Mouse (Mus musculus) limb, embryonic 13.5 days (tissue): ENCODE data around the gene 4930524B15Rik. TPM values are rescaled to one million over a fixed set of nuclear protein-coding genes. Genes with fewer than 3 reads are reported as not detected.
"Not testable (repeated sequence)": the region's sequence is repeated elsewhere in the genome, so short reads cannot be mapped to it uniquely, and the experiment has no call there.

ENCODE experiments used
- ATAC-seq: fragments of 200-750 bp; cut with Nextera tagmentation; 2 replicates; pipeline ENCODE4 v1.8.0; 2017; ENCODE audit warnings: low read depth, moderate number of reproducible peaks, moderate TSS enrichment; ENCODE audit not compliant: low FRiP score
- H3K27ac ChIP-seq: fragments of 300-500 bp; sonication (generic); 2 replicates; pipeline ENCODE4 v1.5.1; 2015; ENCODE audit warnings: inconsistent platforms, mild to moderate bottlenecking, moderate library complexity
- H3K27me3 ChIP-seq: fragments of 300-500 bp; sonication (generic); 2 replicates; pipeline ENCODE4 v1.6.1; 2015; ENCODE audit warnings: mild to moderate bottlenecking, inconsistent platforms
- H3K36me3 ChIP-seq: fragments of 300-500 bp; sonication (generic); 2 replicates; pipeline ENCODE4 v1.6.1; 2015; ENCODE audit warnings: inconsistent platforms, mild to moderate bottlenecking, moderate library complexity
- H3K4me1 ChIP-seq: fragments of 300-500 bp; sonication (generic); 2 replicates; pipeline ENCODE4 v1.6.1; 2015; ENCODE audit warnings: inconsistent platforms
- H3K4me2 ChIP-seq: fragments of 300-500 bp; sonication (generic); replicated peaks from 2 replicates; pipeline ENCODE4 v1.6.1; 2015; ENCODE audit warnings: inconsistent platforms, mild to moderate bottlenecking, moderate library complexity
- H3K4me3 ChIP-seq: fragments of 300-500 bp; sonication (generic); 2 replicates; pipeline ENCODE4 v1.5.1; 2015; ENCODE audit warnings: moderate library complexity, mild to moderate bottlenecking, inconsistent platforms
- H3K9ac ChIP-seq: fragments of 300-500 bp; sonication (generic); 2 replicates; pipeline ENCODE4 v1.6.1; 2015; ENCODE audit warnings: mild to moderate bottlenecking, inconsistent platforms
- H3K9me3 ChIP-seq: fragments of 300-500 bp; sonication (generic); 2 replicates; pipeline ENCODE4 v1.6.1; 2016; ENCODE audit warnings: inconsistent platforms
- WGBS: fragments of 180-500 bp; shearing (Covaris S2); methylation state at CpG from one replicate; pipeline ENCODE4 v1.1.7; 2015; 5-methylcytosine and 5-hydroxymethylcytosine counted together
- polyA plus RNA-seq: library from polyadenylated mRNA; unstranded; fragments of >200 nt; fragmentation: Nextera tagmentation; extraction: Ambion mirVana; gene quantifications from 2 replicates; pipeline ENCODE4 v1.2.1, GENCODE M21; 2015

Gene 4930524B15Rik
- polyA plus RNA-seq, 1 experiment from 2014 or later = 0.23 TPM

DNA sequence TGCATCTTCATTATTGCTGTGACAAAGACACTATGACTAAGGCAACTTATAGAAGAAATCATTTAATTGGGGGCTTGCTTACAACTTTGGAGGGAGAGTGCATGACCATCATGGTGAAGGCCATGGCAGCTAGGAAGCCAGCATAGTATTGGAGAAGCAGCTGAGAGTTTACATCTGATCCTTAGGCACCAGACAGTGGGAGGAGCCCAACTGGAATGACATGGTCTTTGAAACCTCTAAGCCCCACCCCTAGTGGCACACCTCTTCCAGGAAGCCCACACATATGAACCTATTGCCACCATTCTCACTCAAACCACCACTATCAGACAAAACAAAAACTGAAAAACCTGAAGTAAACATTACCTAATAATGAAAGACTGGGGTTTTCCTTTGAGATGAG lies 5.3 kb upstream of the 4930524B15Rik start:
- Histone ChIP-seq H3K9me3 (no peaks in the 10 kb centered on the region), H3K9ac (no peak overlapping the region), H3K4me1 (no peaks in the 10 kb centered on the region), H3K27ac (no peak overlapping the region), H3K4me2 (no peak overlapping the region), H3K36me3 (no peaks in the 10 kb centered on the region), H3K4me3 (no peak overlapping the region), H3K27me3 (no peaks in the 10 kb centered on the region)
- ATAC-seq = no peak

DNA sequence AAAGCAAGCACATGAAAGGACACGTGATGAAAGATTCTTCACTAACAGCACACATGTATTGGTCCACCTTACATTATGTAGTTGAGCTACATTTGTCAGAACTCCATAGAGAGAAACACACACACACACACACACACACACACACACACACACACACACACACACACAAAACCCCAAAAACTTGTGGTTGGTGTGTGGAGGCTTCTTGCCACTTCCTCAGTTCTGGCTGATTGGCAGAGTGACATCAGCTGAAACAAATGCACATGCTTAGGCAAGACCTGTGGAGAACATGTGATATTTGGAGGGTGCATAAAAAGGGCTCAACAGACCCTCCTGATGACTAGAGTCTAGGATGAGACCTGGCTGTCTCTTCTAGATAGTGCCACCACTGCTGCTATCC lies 1.4 kb upstream of the 4930524B15Rik start:
- Histone ChIP-seq H3K9me3 (no peaks in the 10 kb centered on the region), H3K4me2 (no peak overlapping the region), H3K27ac (no peak overlapping the region), H3K4me1 (0 out of 2 replicates have a peak, but pooled peaks cover 3% of the 10 kb centered on the region), H3K4me3 (no peak overlapping the region), H3K27me3 (no peaks in the 10 kb centered on the region), H3K9ac (no peak overlapping the region), H3K36me3 (no peaks in the 10 kb centered on the region)
- WGBS = 88% methylated on average over 1 of the region's 1 CpGs
- no peak for ATAC-seq

DNA sequence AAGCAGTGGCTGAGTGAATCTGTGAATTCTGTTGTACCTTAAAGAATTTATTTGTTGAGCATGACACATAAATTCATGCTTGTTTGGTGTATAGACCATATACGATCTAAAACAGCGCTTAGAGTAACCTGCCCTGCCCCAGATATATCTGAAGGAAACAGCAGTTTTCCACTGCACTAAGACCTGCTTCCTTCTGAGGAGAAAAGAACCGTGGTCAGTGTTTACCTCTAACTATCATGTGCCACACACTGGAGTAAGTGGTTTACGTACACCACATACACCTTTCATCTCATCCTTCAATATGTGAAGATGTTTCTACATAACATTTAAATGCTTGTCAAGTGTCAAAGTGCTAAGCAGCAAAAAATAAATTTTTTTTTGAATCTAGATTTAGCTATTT lies 8.7 kb downstream of the 4930524B15Rik start:
- WGBS = 82% methylated on average over 4 of the region's 4 CpGs
- H3K9ac ChIP-seq = no peak overlapping the region
- H3K27me3 ChIP-seq = no peaks in the 10 kb centered on the region
- no peaks in the 10 kb centered on the region for H3K36me3 ChIP-seq
- H3K27ac ChIP-seq = no peak overlapping the region
- no peaks in the 10 kb centered on the region for H3K4me1 ChIP-seq
- no peak overlapping the region for H3K4me3 ChIP-seq
- no peak overlapping the region for H3K4me2 ChIP-seq
- no peak for ATAC-seq
- no peaks in the 10 kb centered on the region for H3K9me3 ChIP-seq

DNA sequence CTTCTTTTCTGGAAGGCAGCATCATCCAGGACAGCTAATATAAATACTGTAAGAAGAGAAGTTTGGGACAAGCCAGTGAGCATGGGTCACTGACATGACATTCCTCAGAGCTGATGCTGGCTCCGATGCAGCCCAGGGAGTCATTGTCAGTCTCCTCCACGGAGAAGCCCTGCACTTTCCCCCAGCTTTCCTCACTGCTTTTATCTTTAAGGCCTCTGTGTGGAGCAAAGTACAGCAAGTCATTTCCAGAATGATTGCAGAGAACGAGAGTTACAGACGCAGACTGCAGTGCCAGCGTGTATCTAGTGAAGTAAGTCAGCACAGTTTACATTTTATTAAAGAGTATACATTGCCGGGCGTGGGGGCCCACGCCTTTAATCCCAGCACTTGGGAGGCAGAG lies 9.4 kb downstream of the 4930524B15Rik start:
- no peak overlapping the region for H3K4me2 ChIP-seq
- H3K9me3 ChIP-seq = no peaks in the 10 kb centered on the region
- no peak for ATAC-seq
- no peak overlapping the region for H3K27ac ChIP-seq
- no peak overlapping the region for H3K4me3 ChIP-seq
- 58% methylated on average over 8 of the region's 8 CpGs for WGBS
- H3K27me3 ChIP-seq = no peaks in the 10 kb centered on the region
- H3K9ac ChIP-seq = no peak overlapping the region
- no peaks in the 10 kb centered on the region for H3K4me1 ChIP-seq
- no peaks in the 10 kb centered on the region for H3K36me3 ChIP-seq

DNA sequence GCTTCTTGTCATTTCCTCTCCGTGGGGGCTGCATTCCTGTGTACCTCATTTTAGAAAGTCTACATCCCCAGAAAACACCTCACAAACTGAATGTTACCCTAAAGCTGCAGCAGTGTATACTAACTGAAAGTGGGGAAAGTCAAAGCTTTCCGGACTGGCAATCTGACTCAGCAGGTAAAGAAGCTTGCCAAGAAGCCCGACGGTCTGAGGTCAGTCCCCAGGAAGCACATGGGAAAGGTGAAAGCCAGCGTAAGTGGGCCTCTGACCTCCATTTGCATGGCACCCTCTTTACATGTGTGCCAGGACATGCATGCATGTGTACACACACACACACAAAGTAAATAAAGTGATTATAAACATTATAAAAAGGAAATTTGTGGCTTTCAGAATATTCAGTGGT lies 10.3 kb downstream of the 4930524B15Rik start:
- no peak for ATAC-seq
- no peak overlapping the region for H3K9ac ChIP-seq
- H3K4me3 ChIP-seq = no peak overlapping the region
- H3K4me2 ChIP-seq = no peak overlapping the region
- H3K9me3 ChIP-seq = no peaks in the 10 kb centered on the region; the same call in 1 of the 2 replicates
- no peaks in the 10 kb centered on the region for H3K27me3 ChIP-seq
- 91% methylated on average over 5 of the region's 5 CpGs for WGBS
- H3K36me3 ChIP-seq = no peaks in the 10 kb centered on the region
- no peak overlapping the region for H3K27ac ChIP-seq
- H3K4me1 ChIP-seq = no peaks in the 10 kb centered on the region

DNA sequence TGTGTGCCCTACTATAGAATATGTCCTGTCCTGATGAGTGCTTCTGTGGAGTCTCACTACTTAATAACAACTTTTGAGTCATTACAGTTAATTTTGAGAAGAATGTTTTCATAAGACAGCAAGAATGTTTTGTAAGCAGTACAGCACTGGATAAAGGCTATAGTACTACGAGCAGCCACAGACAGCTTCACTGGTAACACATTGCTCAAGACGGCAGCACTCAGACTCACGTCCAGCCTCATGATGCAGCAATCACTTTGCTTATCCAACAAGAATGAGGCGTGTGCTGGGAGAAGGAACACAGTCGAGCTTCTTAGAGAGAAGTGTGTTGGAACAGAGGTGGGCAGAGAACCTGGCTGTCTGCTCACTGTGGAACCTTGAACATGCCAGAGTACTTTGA lies 10.7 kb downstream of the 4930524B15Rik start:
- H3K4me2 ChIP-seq = no peak overlapping the region
- 71% methylated on average over 5 of the region's 5 CpGs for WGBS
- ATAC-seq = no peak
- H3K4me3 ChIP-seq = no peak overlapping the region
- H3K9me3 ChIP-seq = peaks cover under 1% of the 10 kb centered on the region; the same call in 1 of the 2 replicates
- H3K4me1 ChIP-seq = no peaks in the 10 kb centered on the region
- H3K36me3 ChIP-seq = no peaks in the 10 kb centered on the region
- no peak overlapping the region for H3K27ac ChIP-seq
- H3K27me3 ChIP-seq = no peaks in the 10 kb centered on the region
- H3K9ac ChIP-seq = no peak overlapping the region

DNA sequence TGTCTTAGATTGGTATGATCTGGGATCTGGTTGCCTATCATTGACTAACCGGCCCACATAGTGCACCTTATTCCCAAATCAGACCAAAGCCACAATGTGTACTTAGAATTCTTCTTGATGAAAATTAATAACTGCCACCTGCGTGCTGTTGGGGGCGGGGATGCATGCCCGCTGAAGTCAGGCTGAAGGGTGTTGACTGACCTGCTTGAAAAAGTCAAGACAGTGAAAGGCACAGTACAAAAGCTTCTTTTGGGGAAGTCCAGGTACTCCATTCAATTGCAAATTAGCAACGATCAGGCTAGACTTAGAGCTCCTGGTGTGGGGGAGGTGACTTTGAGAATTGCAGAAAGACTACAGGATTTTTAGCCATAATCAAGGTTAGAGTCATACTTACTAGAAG lies 14.7 kb downstream of the 4930524B15Rik start:
- 90% methylated on average over 5 of the region's 5 CpGs for WGBS
- H3K4me1 ChIP-seq, ATAC-seq, H3K9me3 ChIP-seq, H3K36me3 ChIP-seq, H3K27ac ChIP-seq, H3K27me3 ChIP-seq, H3K9ac ChIP-seq, H3K4me2 ChIP-seq, H3K4me3 ChIP-seq: not testable (repeated sequence)

DNA sequence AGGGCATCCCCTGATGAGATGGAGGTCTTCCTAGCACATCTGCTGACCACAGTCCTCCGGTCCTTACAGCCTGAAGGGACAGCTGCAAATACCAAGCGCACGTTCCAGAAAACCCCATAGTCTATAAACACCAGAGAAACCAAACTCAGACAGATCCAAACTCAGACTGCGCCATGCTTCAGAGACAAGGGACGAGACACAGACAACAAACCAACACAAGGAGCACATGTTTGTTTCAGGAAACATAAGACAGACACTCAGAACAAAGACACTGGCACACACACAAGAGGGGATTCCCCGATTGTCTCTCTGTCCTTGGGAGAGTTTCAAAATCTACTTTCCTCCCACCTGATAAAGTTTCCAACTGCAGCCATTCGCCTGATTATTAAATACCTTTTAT lies 16.4 kb downstream of the 4930524B15Rik start:
- H3K4me3 ChIP-seq = no peak overlapping the region
- no peaks in the 10 kb centered on the region for H3K4me1 ChIP-seq
- peaks cover 6% of the 10 kb centered on the region; the same call in 1 of the 2 replicates for H3K9me3 ChIP-seq
- ATAC-seq = no peak
- no peak overlapping the region for H3K27ac ChIP-seq
- H3K4me2 ChIP-seq = no peak overlapping the region
- no peak overlapping the region for H3K9ac ChIP-seq
- 81% methylated on average over 7 of the region's 7 CpGs for WGBS
- no peaks in the 10 kb centered on the region for H3K36me3 ChIP-seq
- H3K27me3 ChIP-seq = no peaks in the 10 kb centered on the region

DNA sequence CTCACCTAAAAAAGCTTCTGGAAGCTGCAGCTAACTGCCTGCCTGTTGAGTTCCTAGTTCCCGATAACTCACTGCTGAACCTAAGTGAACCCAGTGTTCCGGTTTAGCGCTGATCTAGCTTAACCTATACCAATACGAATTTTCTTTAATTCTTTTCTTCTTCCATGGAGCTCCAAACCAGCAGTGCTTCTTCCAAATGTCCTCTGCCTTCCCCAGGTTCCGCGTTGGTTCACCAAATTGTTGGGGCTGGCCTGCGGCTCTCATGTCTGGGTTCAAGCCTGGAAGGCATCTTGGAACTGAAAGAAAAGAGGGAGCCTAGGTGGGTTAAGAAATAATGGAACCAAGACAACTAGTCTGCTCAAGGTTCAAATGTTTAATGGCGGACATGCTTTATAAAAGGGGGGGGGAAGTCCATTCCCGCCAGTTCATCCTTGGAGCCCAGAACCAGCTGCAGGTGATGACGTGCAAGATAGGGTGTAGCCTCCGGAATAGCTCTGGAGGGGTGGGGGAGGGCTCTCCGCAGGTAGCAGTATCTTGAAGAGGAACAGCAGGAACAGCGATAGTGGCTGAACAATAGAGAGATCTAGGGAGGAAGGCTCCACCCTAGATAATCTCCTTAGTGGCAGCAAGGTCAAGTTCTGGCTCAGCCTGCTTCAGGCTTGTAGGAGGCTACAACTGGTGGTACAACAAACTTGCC lies 17.0 kb downstream of the 4930524B15Rik start:
- WGBS = 87% methylated on average over 13 of the region's 13 CpGs
- not testable (repeated sequence) for H3K4me2 ChIP-seq, H3K27ac ChIP-seq, H3K4me3 ChIP-seq, ATAC-seq, H3K36me3 ChIP-seq, H3K27me3 ChIP-seq, H3K9me3 ChIP-seq, H3K9ac ChIP-seq, H3K4me1 ChIP-seq

DNA sequence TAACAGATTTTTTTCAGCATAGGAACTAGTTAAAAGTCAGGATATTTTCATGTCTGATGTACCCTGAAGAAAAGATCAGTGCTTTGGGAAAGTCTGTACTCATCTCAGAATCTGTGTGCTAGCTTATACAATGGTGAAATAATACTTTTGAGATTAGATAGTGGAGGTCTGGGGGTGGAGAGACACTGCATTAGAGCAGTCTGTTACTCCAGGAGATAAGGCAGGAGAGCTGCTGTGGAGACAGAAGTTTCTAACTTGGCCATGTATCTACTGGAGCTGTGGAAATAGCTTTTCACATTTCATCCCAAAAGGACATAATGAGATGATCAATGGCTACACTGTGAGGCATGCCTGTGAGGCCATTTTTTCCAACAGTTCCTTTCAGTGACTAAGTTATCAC lies 17.9 kb downstream of the 4930524B15Rik start:
- H3K9me3 ChIP-seq = peaks cover 6% of the 10 kb centered on the region; the same call in 1 of the 2 replicates
- H3K4me3 ChIP-seq = no peak overlapping the region
- ATAC-seq = no peak
- no peaks in the 10 kb centered on the region for H3K4me1 ChIP-seq
- no peak overlapping the region for H3K27ac ChIP-seq
- H3K36me3 ChIP-seq = no peaks in the 10 kb centered on the region
- H3K27me3 ChIP-seq = no peaks in the 10 kb centered on the region
- no peak overlapping the region for H3K4me2 ChIP-seq
- H3K9ac ChIP-seq = no peak overlapping the region

DNA sequence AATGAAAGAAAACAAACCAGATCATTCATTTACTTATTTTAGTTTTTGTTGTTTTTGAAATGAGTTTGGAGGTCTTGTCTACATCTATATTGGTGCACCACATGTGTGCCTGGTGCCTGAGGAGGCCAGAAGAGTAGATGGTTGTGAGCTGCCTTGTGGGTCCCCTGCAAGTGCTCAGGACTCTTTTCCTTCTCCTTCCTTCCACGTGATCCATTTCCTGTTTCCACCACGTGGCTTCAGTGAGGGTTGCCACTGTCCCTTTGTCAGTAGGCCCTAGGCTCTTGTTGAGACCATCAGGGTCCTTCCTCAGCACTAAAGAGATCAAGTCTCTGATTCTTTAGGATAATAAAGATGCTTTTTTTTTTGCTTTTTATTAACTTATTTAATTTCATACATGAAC lies 19.4 kb downstream of the 4930524B15Rik start:
- ATAC-seq = no peak
- peaks cover 6% of the 10 kb centered on the region; the same call in 1 of the 2 replicates for H3K9me3 ChIP-seq
- no peaks in the 10 kb centered on the region for H3K36me3 ChIP-seq
- H3K9ac ChIP-seq = no peak overlapping the region
- H3K27ac ChIP-seq = no peak overlapping the region
- H3K4me2 ChIP-seq = no peak overlapping the region
- no peaks in the 10 kb centered on the region for H3K27me3 ChIP-seq
- H3K4me1 ChIP-seq = no peaks in the 10 kb centered on the region
- no peak overlapping the region for H3K4me3 ChIP-seq
- WGBS = 62% methylated on average over 2 of the region's 2 CpGs

DNA sequence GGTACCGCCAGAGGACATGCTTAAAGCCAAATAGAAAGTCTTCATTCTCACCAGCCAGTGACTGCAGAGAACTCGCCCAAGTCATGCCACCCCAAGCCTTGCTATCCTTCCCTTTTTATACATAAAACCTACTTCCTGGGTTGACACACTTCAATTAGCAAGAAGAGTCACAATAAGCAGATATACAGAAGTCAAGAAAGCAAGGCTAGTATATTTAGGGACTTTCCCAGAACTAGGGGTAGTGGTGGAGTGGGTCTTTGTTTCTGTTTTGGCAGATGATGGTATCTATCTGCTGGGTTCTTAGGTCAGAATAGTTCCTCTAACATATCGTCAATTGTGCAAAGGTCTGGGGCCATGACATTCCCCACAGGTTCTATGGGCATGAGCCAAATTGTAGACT lies 27.1 kb downstream of the 4930524B15Rik start:
- H3K4me1 ChIP-seq = no peaks in the 10 kb centered on the region
- H3K36me3 ChIP-seq = no peaks in the 10 kb centered on the region
- H3K27me3 ChIP-seq = no peaks in the 10 kb centered on the region
- H3K9me3 ChIP-seq = no peaks in the 10 kb centered on the region
- no peak overlapping the region for H3K4me2 ChIP-seq
- no peak overlapping the region for H3K27ac ChIP-seq
- H3K4me3 ChIP-seq = no peak overlapping the region
- ATAC-seq = no peak
- WGBS = 86% methylated on average over 3 of the region's 3 CpGs
- H3K9ac ChIP-seq = no peak overlapping the region

DNA sequence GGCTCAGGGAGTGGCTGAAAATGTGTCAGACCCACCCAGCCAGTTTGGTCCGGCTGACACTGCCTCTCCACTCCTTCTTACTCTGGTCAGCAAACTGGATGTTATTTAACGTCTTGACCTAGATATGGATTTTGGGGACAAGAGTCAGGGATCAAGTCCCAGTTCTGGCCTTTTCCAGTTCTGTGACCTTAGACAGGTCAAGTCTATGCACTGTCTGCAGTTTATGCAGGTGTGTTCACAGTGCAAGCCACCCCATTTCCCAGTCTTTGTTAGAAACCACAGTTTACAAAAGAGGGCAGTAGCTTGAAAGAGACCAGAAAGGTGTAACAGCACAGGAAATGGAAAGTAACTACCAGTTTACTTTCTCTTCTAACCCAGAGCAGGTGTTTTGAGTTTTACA lies 34.3 kb downstream of the 4930524B15Rik start:
- Histone ChIP-seq H3K9me3 (no peaks in the 10 kb centered on the region), H3K27me3 (peaks cover 14% of the 10 kb centered on the region), H3K36me3 (no peaks in the 10 kb centered on the region), H3K4me3 (no peak overlapping the region), H3K4me2 (peak overlapping the region; percentile 63), H3K4me1 (peaks cover 34% of the 10 kb centered on the region), H3K27ac (no peak overlapping the region), H3K9ac (no peak overlapping the region)
- WGBS = 37% methylated on average over 2 of the region's 2 CpGs
- ATAC-seq = no peak
